Mouse (Mus musculus) bone marrow, adult 2 months (tissue): ENCODE measurements at regions not wholly inside any gene's neighbourhood (a gene's known extent, or its start where the extent isn't known, plus 50 kb on each side); places are given as distances from the start of the nearest gene placed in this dataset.

Experiments used
- CTCF ChIP-seq: fragments of 200-500 bp; IDR thresholded peaks from 2 replicates; pipeline ENCODE4 v1.5.1; 2011; ENCODE audit warnings: low read length, control low read depth; ENCODE audit not compliant: control insufficient read depth, insufficient read depth
- POLR2A ChIP-seq: fragments of 200-500 bp; IDR thresholded peaks from 2 replicates; pipeline ENCODE4 v1.6.1; 2011; ENCODE audit warnings: low read depth, mild to moderate bottlenecking, control low read depth, low read length, borderline replicate concordance; ENCODE audit not compliant: control insufficient read depth

GRCm38 (mm10) chr1:76491187-76491586 is 945.1 kb downstream of the Slc4a3 start:
- TF ChIP-seq POLR2A: no peak
- no peak for TF ChIP-seq CTCF
